In genomic region chr9:102758851-102759250, GRCm38 (mm10) we compare ENCODE assay signal across 10 mouse cellular contexts. TPM values are rescaled to one million over a fixed set of nuclear protein-coding genes. Genes with fewer than 3 reads are reported as not detected.
DNase-seq lines count a peak whose midpoint lies in the region; ATAC-seq lines count a peak whose summit lies in the region.
"Had no signal": no experiment of that assay in that cellular context is flagged by ENCODE, and none has a peak within 500 bp of the region (broad histone marks: within the 10 kb centered on the region; RNA-seq: fewer than 3 reads in every experiment).

No protein-coding gene starts in this region.

- no peaks in the 10 kb centered on the region for H3K4me1 ChIP-seq in hindbrain, embryonic 14.5 days (replicated peaks; ENCODE audit: control insufficient read depth, insufficient read depth, low read length)
- no peaks in the 10 kb centered on the region for H3K4me1 ChIP-seq in hindbrain, embryonic 11.5 days (replicated peaks; ENCODE audit: control insufficient read depth, insufficient read depth, low read length)
- H3K4me1 ChIP-seq in midbrain, embryonic 16.5 days (ENCODE audit: control insufficient read depth, insufficient read depth, low read length), result no peaks in the 10 kb centered on the region
- H3K4me1 ChIP-seq in midbrain, embryonic 15.5 days, result no peaks in the 10 kb centered on the region
- H3K4me1 ChIP-seq in stomach, embryonic 16.5 days (ENCODE audit: control insufficient read depth, insufficient read depth, low read length), result peaks cover 25% of the 10 kb centered on the region

- H3K4me2 ChIP-seq in hindbrain, embryonic 14.5 days (replicated peaks), result no peak overlapping the region
- no peak overlapping the region for H3K4me2 ChIP-seq in hindbrain, embryonic 11.5 days (replicated peaks; ENCODE audit: low read depth, low read length)
- no peak overlapping the region for H3K4me2 ChIP-seq in midbrain, embryonic 16.5 days (ENCODE audit: low read length)
- no peak overlapping the region for H3K4me2 ChIP-seq in midbrain, embryonic 15.5 days
- H3K4me2 ChIP-seq in stomach, embryonic 16.5 days (ENCODE audit: low read depth, low read length), result no peak overlapping the region

- no peaks in the 10 kb centered on the region for H3K27me3 ChIP-seq in hindbrain, embryonic 14.5 days (ENCODE audit: control insufficient read depth, insufficient read depth, low read length)
- H3K27me3 ChIP-seq in hindbrain, embryonic 11.5 days (ENCODE audit: control insufficient read depth, insufficient read depth, low read length), result no peaks in the 10 kb centered on the region
- no peaks in the 10 kb centered on the region for H3K27me3 ChIP-seq in midbrain, embryonic 16.5 days (ENCODE audit: control insufficient read depth, insufficient read depth, low read depth, low read length)
- no peaks in the 10 kb centered on the region for H3K27me3 ChIP-seq in midbrain, embryonic 15.5 days (replicated peaks)
- no peaks in the 10 kb centered on the region for H3K27me3 ChIP-seq in stomach, embryonic 16.5 days (ENCODE audit: control insufficient read depth, insufficient read depth, low read length)

- no peak for ATAC-seq in hindbrain, embryonic 14.5 days (ENCODE audit: low FRiP score)
- no peak for ATAC-seq in hindbrain, embryonic 11.5 days (ENCODE audit: low FRiP score)
- no peak for ATAC-seq in midbrain, embryonic 16.5 days
- no peak for ATAC-seq in midbrain, embryonic 15.5 days (replicated peaks)
- no peak for ATAC-seq in stomach, embryonic 16.5 days (ENCODE audit: insufficient read depth, low FRiP score)

- WGBS in hindbrain, embryonic 14.5 days, result 59% methylated on average over 1 of the region's 1 CpGs
- 44% methylated on average over 1 of the region's 1 CpGs for WGBS in hindbrain, embryonic 11.5 days
- 73% methylated on average over 1 of the region's 1 CpGs for WGBS in midbrain, embryonic 16.5 days
- 44% methylated on average over 1 of the region's 1 CpGs for WGBS in midbrain, embryonic 15.5 days
- 43% methylated on average over 1 of the region's 1 CpGs for WGBS in stomach, embryonic 16.5 days

- no peak overlapping the region for H3K9ac ChIP-seq in hindbrain, embryonic 14.5 days
- H3K9ac ChIP-seq in hindbrain, embryonic 11.5 days (ENCODE audit: low read depth, low read length), result no peak overlapping the region
- H3K9ac ChIP-seq in midbrain, embryonic 16.5 days (ENCODE audit: low read depth, low read length), result no peak overlapping the region
- H3K9ac ChIP-seq in midbrain, embryonic 15.5 days, result no peak overlapping the region
- H3K9ac ChIP-seq in stomach, embryonic 16.5 days (ENCODE audit: low read length), result no peak overlapping the region
- H3K9ac ChIP-seq: liver, embryonic 14.5 days had no signal

- DNase-seq in adrenal gland, postnatal 14 days, result peak; percentile 62
- DNase-seq in adrenal gland, postnatal 10 days, result no peak
- DNase-seq in hindbrain, embryonic 14.5 days (ENCODE audit: low spot score), result no peak
- DNase-seq in hindbrain, embryonic 11.5 days (ENCODE audit: low spot score), result no peak
- DNase-seq in cerebellum, postnatal 4 days (ENCODE audit: low spot score in 2 of 2), result no peak
- DNase-seq: cerebellum, postnatal 10 days had no signal

- no peaks in the 10 kb centered on the region for H3K36me3 ChIP-seq in hindbrain, embryonic 14.5 days (replicated peaks; ENCODE audit: control insufficient read depth, insufficient read depth)
- no peaks in the 10 kb centered on the region for H3K36me3 ChIP-seq in hindbrain, embryonic 11.5 days (ENCODE audit: control insufficient read depth, insufficient read depth, low read length)
- H3K36me3 ChIP-seq in midbrain, embryonic 16.5 days (ENCODE audit: control insufficient read depth, insufficient read depth, low read length), result no peaks in the 10 kb centered on the region
- H3K36me3 ChIP-seq in midbrain, embryonic 15.5 days (replicated peaks), result no peaks in the 10 kb centered on the region
- H3K36me3 ChIP-seq in stomach, embryonic 16.5 days (ENCODE audit: control insufficient read depth, insufficient read depth, low read length), result no peaks in the 10 kb centered on the region

- no peak overlapping the region for H3K4me3 ChIP-seq in hindbrain, embryonic 14.5 days (replicated peaks; ENCODE audit: low read length)
- H3K4me3 ChIP-seq in hindbrain, embryonic 11.5 days (ENCODE audit: low read depth, low read length), result no peak overlapping the region
- no peak overlapping the region for H3K4me3 ChIP-seq in midbrain, embryonic 16.5 days (ENCODE audit: low read depth, low read length)
- H3K4me3 ChIP-seq in midbrain, embryonic 15.5 days, result no peak overlapping the region
- H3K4me3 ChIP-seq in stomach, embryonic 16.5 days (replicated peaks; ENCODE audit: low read length), result no peak overlapping the region

- H3K9me3 ChIP-seq in hindbrain, embryonic 14.5 days (ENCODE audit: control insufficient read depth, low read length), result no peaks in the 10 kb centered on the region
- no peaks in the 10 kb centered on the region for H3K9me3 ChIP-seq in hindbrain, embryonic 11.5 days (ENCODE audit: control insufficient read depth, low read length)
- H3K9me3 ChIP-seq in midbrain, embryonic 16.5 days (replicated peaks; ENCODE audit: control insufficient read depth, low read length, poor library complexity, severe bottlenecking), result no peaks in the 10 kb centered on the region
- no peaks in the 10 kb centered on the region for H3K9me3 ChIP-seq in midbrain, embryonic 15.5 days
- no peaks in the 10 kb centered on the region for H3K9me3 ChIP-seq in stomach, embryonic 16.5 days (replicated peaks; ENCODE audit: control insufficient read depth, low read length)

- H3K27ac ChIP-seq in hindbrain, embryonic 14.5 days, result peak overlapping the region; percentile 33; the same call in 1 of the 2 replicates
- H3K27ac ChIP-seq in hindbrain, embryonic 11.5 days (ENCODE audit: low read depth, low read length), result no peak overlapping the region
- peak overlapping the region; percentile 23; the same call in 1 of the 2 replicates for H3K27ac ChIP-seq in midbrain, embryonic 16.5 days (ENCODE audit: low read length)
- H3K27ac ChIP-seq in midbrain, embryonic 15.5 days, result no peak overlapping the region
- peak overlapping the region; percentile 64 for H3K27ac ChIP-seq in stomach, embryonic 16.5 days (ENCODE audit: low read length)
- H3K27ac ChIP-seq: liver, embryonic 14.5 days had no signal

RNA-seq across cellular contexts. Expression of gene Amotl2, which starts 42.4 kb away (rescaled TPM):
- 160 and 219 TPM in 2 replicates for total RNA-seq in adrenal gland, postnatal 14 days (2021)
- total RNA-seq in adrenal gland, postnatal 10 days (2021), result 100 to 1,000 TPM; 101 to 154 TPM
- polyA plus RNA-seq in hindbrain, embryonic 14.5 days (2014; fragmentation: Nextera tagmentation; extraction: Ambion mirVana), result 54.1 and 56.8 TPM in 2 replicates
- polyA plus RNA-seq in hindbrain, embryonic 11.5 days (2014; fragmentation: Nextera tagmentation; extraction: Ambion mirVana), result 39.7 and 47.8 TPM in 2 replicates
- polyA plus RNA-seq in midbrain, embryonic 16.5 days (2015; fragmentation: Nextera tagmentation; extraction: Ambion mirVana), result 58.4 and 62.9 TPM in 2 replicates
- polyA plus RNA-seq in midbrain, embryonic 15.5 days (2015; fragmentation: Nextera tagmentation; extraction: Ambion mirVana), result 83.4 and 90.5 TPM in 2 replicates
- polyA plus RNA-seq in stomach, embryonic 16.5 days (2015; fragmentation: Nextera tagmentation; extraction: Ambion mirVana), result 21.1 and 26.3 TPM in 2 replicates

Comparison
In these comparisons a context has a peak if more than half of its experiments do, and no peak if none do; other contexts are left out.
1. H3K27ac ChIP-seq: peak in hindbrain, embryonic 14.5 days (single experiment), midbrain, embryonic 16.5 days (single experiment) and stomach, embryonic 16.5 days (single experiment); none in hindbrain, embryonic 11.5 days (single experiment) and midbrain, embryonic 15.5 days (single experiment).